Mouse (Mus musculus) right cerebral cortex, postnatal 36 days (tissue): ENCODE data around the gene Phox2b.

Source experiments
- DNase-seq, 2 experiments: peaks; one replicate each; pipeline ENCODE4 v3.0.0; 2022; ENCODE audit warnings: low spot score in 2 of 2, mixed read lengths in 1 of 2

Gene Phox2b

DNA sequence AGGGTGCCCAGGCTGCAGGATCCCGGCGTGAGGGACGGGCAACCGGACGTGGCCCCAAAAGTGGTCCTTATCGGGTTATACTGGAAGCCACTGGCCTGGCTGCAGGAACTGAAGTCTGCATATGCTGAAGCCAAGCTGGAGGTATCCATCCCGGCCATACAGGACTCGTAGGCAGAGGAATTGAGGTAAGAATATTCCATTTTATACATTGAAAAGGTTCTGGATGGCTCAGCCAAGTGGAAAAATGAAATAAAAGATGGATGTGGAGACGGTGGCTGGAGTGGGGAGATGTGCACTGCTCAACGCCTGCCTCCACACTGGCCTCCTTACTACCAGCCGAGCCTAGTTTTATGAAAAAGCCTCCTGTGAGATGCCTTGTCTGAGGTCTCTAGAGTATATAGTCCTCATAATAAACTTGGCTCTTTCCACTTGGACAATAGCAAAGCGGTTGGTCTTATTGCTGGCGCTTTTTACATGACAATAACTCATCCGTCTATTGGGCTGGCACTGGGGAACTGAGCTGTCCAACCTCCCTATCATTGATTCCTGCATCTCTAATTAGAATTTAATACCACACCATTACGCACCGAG is at the start of gene Phox2b:
Gene Phox2b, minus strand, starts transcription at position 569 of the 591 bp plus-strand sequence.
- DNase-seq: no peak

DNA sequence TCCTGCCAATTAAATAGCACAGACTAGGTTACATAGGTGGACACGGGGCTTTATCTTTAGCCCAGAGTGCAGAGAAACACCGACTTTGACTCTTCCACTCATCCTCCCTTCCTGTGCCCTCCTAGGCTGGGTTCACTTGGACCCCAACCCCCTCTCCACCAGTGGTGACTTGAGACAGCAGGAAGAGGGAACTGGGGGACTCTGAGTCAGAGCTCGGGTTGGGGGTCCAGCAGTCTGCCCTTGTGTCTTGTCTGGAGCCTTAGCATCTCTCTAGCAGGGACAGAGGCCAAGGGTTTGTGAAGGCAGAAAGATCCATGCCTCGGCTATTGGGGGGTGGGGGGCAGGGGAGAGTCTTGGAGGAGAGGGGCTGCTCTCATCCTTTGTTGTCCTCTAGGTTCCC is 43.5 kb upstream of the Phox2b start:
- DNase-seq: no peak

- DNase-seq: no peak
Measured at GRCm38 (mm10) chr5:67139052-67140015, 40.2 kb upstream of the Phox2b start.

GRCm38 (mm10) chr5:67138643-67139042 is 39.5 kb upstream of the Phox2b start:
- DNase-seq: no peak

DNA sequence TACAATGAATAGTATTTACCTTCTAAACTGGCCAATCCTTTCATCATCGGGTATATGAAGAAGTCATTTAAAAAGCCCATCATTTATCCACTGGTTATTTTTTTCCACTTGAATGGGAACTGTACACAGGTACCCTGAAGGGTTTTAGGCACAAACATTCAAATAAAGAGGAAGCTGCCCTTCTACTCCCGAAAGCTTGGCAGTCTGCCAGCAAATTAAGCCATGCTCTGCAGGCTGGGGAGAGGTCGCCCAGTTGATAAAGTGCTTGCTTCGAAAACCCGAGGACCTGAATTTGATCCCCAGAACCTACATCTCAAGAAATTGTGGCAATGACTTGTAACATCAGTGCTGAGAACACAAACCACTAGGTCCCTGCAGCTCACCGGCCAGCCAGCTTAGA is 35.6 kb upstream of the Phox2b start:
- no peak for DNase-seq

- no peak for DNase-seq
Measured at GRCm38 (mm10) chr5:67131671-67132070, 32.6 kb upstream of the Phox2b start.

- no peak for DNase-seq
Measured at GRCm38 (mm10) chr5:67106261-67106660, 7.2 kb upstream of the Phox2b start.

DNA sequence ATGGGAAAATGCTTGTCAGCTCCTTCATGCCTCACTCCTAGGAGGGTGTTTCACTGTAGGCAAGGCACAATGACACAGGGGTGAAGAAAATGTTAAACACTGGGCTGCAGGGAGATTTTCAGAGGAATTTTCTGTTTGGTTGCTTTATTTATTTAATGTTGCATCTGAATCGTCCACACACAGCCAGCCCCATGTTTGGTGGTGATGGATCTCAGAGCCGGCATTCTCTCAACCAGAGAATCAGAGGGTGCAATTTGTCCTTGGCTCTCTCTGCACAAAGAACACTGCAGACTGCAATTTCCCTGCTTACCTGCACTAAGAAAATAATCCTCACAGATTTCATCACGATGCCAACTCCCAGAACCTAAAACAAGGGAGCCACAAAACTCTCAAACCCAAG is 3.9 kb upstream of the Phox2b start:
- DNase-seq: no peak

- DNase-seq: no peak
Measured at GRCm38 (mm10) chr5:67101793-67102600, 2.9 kb upstream of the Phox2b start.

DNA sequence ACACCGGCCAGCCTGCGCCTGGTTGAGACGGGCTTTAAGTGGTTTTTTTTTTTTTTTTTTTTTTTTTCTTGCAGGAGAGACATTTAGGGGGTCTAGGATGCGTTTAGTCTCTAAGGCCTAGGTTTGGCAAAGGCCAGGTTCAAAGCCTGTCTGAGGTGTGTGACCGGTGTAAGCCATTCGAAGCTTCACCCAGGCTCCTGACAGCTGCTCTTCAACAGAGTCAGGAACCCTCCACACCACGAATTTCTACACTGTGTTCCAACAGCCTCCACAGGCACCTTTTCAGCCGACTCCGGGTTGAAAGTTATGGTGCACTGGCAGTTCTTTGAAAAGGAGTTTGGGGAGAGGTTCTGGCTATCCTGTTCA is 2.3 kb upstream of the Phox2b start:
- no peak for DNase-seq

- DNase-seq: no peak
Measured at GRCm38 (mm10) chr5:67100564-67101394, 1.7 kb upstream of the Phox2b start.

- no peak for DNase-seq
Measured at GRCm38 (mm10) chr5:67099393-67100271, 531 bp upstream of the Phox2b start.

DNA sequence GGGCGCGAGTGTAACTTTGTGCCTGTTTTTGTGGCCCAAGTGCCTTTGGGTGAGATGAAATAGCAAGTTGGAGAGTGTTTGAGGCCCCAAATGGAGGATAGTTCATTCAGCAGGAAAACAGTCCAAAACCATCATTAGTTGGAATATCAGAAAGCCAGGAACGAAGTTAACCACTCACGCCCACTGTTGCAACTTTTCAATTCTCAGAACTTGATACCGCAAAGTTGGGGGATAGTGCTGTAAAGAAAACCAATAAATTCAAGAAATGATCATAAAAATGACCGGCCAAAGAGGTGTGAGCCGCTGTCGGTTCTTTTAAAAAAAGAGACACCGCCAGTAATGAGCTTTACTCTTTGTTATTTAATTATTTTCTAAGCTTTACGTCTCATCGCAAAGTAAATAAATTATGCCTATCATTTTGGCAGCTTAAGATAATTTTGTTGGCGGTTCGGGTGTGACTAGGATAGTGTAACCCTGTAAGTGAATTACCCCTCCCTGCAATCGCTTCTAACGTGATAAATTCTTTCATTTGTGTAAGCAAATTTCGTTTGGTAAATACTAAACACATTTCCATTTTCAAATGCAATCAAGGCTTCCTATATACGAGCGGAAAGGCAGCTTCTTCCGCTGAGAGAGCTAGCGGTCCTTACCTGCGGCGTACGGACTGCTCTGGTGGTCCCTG is 909 bp downstream of the Phox2b start:
- DNase-seq: no peak

DNA sequence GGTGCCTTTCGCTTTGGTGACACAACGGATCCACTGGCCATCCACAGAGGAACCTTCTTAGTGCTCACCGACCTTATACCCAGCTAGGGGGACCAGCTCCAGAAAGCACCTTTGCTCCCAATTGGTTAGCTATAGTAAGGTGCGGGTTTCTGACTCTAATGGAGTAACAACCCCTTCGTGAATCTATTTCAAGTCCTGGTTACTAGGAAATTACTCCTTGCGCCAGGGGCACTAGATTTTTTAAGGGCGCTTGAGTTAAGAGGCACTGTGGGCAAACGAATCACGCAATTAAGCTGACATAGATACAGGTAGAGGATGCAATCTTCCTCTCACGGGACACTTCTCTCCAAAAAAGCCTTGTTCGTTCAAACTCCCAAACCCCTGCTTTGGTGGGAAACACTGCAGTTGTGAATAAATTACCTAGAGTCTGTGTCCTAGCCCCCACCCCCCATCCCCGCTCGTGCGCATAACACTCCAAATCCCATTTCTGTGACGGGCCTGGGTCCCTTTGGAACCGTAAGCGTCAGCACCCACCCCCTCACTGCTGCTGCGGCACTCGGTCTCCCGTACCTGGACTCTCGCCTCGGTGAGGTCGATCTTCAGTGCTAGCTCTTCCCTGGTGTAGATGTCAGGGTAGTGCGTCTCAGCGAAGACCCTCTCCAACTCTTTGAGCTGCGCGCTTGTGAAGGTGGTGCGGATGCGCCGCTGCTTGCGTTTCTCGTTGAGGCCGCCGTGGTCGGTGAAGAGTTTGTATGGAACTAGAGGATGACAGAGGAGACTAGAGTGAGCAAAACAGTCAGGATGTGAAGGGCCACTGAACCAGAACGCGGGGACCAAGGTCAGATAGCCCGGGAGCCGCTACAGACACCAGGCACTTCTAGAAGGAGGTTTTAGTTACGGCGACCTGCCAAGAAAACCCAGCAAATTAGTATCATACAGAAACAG is 1.7 kb downstream of the Phox2b start:
- DNase-seq: no peak

- no peak for DNase-seq
Measured at GRCm38 (mm10) chr5:67096378-67096771, 2.7 kb downstream of the Phox2b start.

DNA sequence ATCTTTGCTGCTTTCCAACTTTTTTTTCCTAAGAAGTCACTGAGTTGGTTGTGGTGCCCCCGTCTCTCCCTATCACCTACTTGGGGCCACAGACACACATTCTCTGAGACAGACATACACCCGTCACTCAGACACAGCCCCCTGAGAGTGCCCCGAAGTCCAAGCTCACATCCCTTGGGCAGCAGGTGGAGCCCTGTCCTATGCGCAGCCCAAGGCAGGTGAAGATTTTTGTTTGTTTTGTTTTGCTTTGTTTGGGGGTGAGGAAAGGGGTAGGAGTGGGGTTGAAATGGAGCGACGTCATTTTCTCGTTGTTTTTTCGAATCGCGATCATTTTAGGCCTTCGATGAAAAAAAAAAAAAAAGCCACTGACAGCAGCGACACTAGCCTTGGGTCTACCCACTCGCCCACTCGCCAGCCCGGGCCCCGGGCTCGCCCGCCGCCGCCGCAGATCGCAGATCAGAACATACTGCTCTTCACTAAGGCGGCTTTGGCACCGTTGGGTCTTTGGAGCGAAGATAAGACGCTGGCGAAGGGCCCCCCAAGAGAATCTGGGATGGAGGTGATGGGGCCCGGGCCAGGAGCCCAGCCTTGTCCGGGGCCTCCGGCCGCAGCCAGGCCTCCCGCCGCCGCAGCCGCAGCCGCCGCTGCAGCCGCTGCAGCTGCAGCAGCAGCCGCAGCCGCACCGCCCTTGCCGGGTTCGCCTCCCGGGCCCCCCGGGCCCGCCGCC is 3.3 kb downstream of the Phox2b start:
- no peak for DNase-seq

DNA sequence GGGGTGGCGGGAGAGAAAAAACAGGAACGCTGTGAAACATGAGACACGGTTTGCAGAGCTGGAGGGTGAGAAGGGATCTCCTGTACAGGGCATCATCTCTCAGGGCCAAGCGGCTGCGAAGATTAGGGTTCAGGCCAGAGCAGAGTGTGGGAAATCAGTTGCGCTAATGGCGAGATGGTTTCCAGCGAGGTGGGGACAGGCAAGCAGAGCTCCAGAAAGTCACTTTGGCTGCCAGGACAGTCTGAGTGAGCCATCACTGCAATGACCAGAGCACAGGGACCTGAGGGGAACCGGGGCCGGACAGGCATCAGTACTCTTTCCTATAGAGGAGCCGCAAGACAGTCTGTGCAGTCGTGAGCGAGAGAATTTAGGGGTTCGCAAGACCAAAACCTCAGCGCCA is 3.9 kb downstream of the Phox2b start:
- DNase-seq: no peak

- no peak for DNase-seq
Measured at GRCm38 (mm10) chr5:67093991-67094390, 5.1 kb downstream of the Phox2b start.
